Mouse (Mus musculus): ENCODE results near the gene Wwtr1.

The Wwtr1 gene

GRCm38 (mm10) chr3:57558761-57559160 lies 16.9 kb downstream of the Wwtr1 start:
- DNase-seq (ENCODE audit: low read depth, low spot score): no peak

DNA sequence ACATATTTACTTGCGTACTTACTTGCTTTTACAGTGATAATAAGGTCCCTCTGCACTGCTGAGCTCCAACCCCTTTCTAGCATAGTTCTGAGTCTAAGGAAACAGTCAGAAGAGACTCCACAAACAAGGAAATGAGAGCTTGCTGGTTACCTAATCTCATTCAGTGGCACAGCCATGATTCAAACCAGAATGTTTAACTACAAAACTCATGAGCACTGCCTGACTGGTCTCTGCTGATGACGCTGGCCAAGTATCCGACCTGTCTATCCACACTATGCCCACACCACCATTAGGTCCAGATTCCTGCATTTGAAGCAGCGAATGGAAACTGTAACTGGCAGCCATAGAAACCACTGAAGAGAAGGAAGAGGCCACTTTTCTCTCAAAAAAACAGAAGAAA lies 18.3 kb downstream of the Wwtr1 start:
- no peak for DNase-seq (ENCODE audit: low read depth, low spot score)

- DNase-seq (ENCODE audit: low read depth, low spot score): no peak
These were observed 20.1 kb downstream of the Wwtr1 start for GRCm38 (mm10) chr3:57555560-57555959.

- no peak for DNase-seq (ENCODE audit: low read depth, low spot score)
These were observed 20.8 kb downstream of the Wwtr1 start for GRCm38 (mm10) chr3:57554890-57555239.

- DNase-seq (ENCODE audit: low read depth, low spot score): no peak
These were observed 21.4 kb downstream of the Wwtr1 start for GRCm38 (mm10) chr3:57554124-57554889.

GRCm38 (mm10) chr3:57553108-57553507 lies 22.6 kb downstream of the Wwtr1 start:
- no peak for DNase-seq (ENCODE audit: low read depth, low spot score)

GRCm38 (mm10) chr3:57551210-57551609 lies 24.5 kb downstream of the Wwtr1 start:
- DNase-seq (ENCODE audit: low read depth, low spot score): no peak

- DNase-seq (ENCODE audit: low read depth, low spot score): no peak
These were observed 25.1 kb downstream of the Wwtr1 start for GRCm38 (mm10) chr3:57550468-57551185.

GRCm38 (mm10) chr3:57544154-57544553 lies 31.6 kb downstream of the Wwtr1 start:
- no peak for DNase-seq (ENCODE audit: low read depth, low spot score)

DNA sequence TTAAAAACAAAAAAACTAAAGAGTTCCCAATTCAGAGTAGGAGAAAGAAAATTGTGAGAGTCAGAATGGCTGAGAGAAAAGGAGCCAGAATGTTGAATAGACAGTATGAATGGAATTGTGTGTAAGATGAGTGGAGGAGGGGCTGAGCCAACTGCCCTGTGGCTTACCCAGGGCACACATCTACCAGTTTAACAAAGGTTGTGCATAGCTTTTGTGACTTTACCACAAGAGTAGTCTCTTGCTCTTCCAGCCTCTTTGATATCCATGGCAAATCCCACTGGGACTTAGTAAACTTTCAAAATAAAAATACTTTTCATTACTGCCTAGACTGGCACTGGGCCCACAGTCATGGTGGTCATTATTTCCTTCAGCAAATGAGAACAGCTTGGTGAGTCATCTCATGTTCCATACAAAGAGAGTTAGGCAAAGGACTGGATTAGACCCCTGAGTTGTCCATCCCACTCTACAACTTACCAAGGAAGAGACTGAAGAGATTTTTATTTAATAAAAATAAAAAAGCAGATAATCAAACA lies 32.8 kb downstream of the Wwtr1 start:
- DNase-seq (ENCODE audit: low read depth, low spot score): no peak

DNA sequence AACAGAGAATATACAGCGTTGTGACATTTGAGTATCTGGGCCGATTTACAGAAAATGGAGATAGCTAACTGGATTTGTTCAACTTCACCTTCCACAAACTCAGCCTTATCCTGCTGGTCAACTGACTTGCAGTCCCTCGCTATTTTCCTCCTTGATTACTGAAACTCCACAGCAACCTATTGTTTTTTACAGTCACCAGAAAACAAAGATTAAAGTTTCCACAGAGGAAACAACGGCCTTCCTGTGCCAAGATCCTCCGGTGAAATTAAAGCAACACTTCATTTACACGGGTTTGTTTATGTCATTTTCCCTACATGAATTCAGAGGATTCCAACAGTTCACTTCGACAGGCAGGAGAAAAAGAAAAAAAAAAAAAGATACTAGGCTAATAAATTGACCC lies 34.5 kb downstream of the Wwtr1 start:
- no peak for DNase-seq (ENCODE audit: low read depth, low spot score)

- no peak for DNase-seq (ENCODE audit: low read depth, low spot score)
These were observed 35.2 kb downstream of the Wwtr1 start for GRCm38 (mm10) chr3:57540474-57540873.

DNA sequence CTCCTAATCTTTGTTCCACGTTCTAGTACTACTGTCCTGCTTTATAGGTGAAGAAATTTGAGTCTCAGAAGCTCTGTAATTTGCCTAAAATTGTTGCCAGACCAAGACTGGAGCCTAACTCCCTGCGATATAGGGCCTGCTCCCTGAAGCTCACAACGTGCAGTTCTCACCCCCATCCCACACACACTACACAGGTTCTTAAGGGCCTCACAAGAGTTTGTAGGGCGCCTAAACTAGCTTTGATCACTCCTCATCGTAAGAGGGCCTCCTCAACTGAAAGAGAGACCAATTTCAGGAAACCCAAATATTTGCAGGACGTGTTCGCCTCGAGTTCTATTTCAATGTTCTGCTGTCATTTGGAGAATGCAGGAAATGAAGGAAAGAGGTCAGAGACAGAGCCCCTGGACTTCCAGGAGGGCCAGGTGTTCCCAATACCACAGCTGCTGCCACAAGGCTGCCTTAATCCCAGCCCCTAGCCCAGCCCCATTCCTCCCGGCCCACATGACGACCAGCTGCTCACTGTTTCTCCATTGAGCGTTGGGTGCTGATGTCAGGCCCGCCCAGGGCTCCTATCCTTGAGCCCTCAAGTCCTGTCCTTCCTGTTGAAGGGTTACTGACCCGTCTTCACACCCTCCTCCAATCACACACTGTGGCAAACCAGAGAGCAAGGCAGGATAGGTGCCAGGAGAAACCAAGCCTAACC lies 40.1 kb downstream of the Wwtr1 start:
- DNase-seq (ENCODE audit: low read depth, low spot score): no peak

DNA sequence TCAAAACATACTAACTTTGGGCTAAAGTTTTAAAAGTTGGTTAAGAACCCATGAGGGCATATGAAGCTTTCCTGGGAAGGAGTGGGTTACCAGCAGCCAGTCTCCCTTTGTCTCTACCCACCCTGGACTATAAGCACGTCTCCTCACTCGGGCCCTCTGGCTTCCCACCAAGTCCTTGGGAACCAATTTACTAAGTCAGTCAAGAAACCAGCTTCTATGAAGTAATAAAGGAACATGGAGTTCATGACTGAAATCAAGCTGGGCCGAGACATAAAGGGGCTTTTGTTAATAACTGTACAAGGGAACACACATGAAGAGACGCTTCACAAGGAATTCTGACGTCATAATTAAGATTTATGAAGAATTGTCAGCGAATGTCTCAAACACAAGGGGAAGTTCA lies 41.3 kb downstream of the Wwtr1 start:
- DNase-seq (ENCODE audit: low read depth, low spot score): no peak

DNA sequence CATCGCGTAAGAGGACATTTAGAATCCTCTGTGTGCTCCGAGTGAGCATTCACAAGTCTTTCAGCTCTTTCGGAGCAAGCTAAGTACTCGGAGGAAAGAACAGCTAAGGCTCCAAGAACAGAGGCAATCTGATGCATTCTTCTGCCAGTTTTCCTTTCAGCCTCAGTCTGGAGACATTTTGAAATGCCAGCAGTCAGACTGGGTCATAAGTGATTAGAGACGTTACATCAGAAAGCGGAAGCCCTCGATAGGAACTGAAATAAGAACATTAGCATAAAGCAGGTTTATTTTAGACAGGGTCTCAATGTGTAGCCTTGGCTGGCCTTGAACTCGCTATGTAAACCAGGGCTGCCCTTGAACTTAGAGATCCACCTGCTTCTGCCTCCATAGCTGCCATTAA lies 41.8 kb downstream of the Wwtr1 start:
- DNase-seq (ENCODE audit: low read depth, low spot score): no peak

DNA sequence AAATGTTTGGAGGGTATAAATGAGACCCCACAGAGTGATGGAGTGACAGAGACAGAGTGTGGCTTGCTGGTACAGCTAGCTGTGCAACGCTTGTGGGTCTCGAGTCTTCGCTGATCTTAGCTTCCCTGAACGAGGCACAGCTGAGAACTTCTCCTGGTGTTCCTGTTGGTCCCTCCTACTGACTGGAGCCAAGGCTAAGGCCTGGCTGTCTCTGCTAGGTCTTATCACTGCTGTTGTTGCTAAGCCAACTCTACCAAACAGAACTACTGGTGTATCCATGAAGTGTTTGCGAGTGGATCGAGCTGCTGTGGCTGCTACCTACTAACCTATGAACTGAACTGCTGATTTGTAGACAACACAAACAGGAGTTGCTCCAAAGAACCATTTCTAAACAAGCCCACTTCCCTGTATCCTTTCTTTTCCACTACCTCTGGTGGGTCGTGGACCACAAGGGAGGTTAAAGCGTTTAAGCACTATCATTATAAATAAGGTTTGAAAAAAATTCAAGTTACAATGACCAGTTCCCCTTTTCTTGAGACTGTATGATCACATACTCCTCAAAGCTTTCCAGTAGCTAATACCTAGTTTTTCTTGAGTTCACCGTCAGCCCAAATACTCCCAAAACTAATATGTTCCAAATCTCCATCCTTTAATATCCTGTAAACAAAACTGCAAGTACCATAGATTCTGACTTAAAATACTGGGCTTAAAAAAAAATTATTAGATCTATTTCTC lies 42.6 kb downstream of the Wwtr1 start:
- DNase-seq (ENCODE audit: low read depth, low spot score): no peak

GRCm38 (mm10) chr3:57530836-57531235 lies 44.9 kb downstream of the Wwtr1 start:
- DNase-seq (ENCODE audit: low read depth, low spot score): no peak

- DNase-seq (ENCODE audit: low read depth, low spot score): no peak
These were observed 45.5 kb downstream of the Wwtr1 start for GRCm38 (mm10) chr3:57530221-57530620.

DNA sequence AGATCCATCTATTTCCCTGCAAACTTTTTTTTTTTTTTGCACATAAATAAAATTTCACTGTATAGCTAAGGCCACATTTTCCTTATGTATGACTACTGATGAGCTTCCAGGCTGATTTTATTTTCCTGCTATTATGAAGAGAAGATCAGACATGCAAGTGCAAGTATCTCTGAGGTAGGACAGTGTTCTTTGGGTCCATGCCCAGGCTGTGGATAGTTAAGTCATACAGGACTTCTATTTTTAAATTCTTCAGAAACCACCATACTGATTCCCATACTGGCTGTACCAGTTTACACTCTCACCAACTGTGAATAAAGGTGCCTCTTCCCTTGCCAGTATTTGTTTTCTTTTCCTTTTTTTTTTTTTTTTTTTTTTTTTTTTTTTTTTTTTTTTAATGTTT lies 48.6 kb downstream of the Wwtr1 start:
- DNase-seq (ENCODE audit: low read depth, low spot score): no peak

- DNase-seq (ENCODE audit: low read depth, low spot score): no peak
These were observed 52.6 kb downstream of the Wwtr1 start for GRCm38 (mm10) chr3:57523093-57523492.

- no peak for DNase-seq (ENCODE audit: low read depth, low spot score)
These were observed 53.8 kb downstream of the Wwtr1 start for GRCm38 (mm10) chr3:57521876-57522275.

DNA sequence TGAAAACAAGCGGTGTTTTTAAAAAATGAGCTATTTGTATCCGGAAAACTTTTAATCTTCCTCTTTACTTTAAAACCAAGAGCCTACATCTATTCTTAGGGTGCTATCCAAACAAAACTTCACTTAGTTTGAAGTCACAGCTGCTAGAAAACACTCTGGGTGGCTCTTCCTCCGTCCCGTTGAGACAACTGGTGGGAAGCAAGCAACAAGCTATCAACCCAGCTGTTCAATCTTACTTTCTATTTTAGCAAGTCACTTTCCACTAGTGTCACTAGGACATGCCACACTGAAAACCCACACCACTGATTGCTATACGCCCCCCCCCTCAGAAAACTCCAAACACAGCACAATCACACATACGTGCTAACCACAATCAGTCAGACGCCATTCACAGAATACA lies 55.7 kb downstream of the Wwtr1 start:
- DNase-seq (ENCODE audit: low read depth, low spot score): no peak
